Mouse (Mus musculus) heart, adult 2 months (tissue): ENCODE measurements around the gene Gxylt2. TPM values are rescaled to one million over a fixed set of nuclear protein-coding genes. Genes with fewer than 3 reads are reported as not detected.
A peak's percentile ranks its signal among the peaks of the same experiment; 100 is the strongest.

ENCODE experiments used
- DNase-seq, 2 experiments: peaks; one replicate each; pipeline ENCODE4 v3.0.0; 2021
- H3K27ac ChIP-seq: fragments of 200-600 bp; 2 replicates; pipeline ENCODE4 v1.8.1; 2022
- H3K27me3 ChIP-seq: fragments of 200-500 bp; 2 replicates; pipeline ENCODE4 v1.6.1; 2012; ENCODE audit warnings: mild to moderate bottlenecking, low read length, inconsistent platforms, mixed read lengths; ENCODE audit not compliant: control insufficient read depth, insufficient read depth
- H3K36me3 ChIP-seq: fragments of 200-500 bp; 2 replicates; pipeline ENCODE4 v1.6.1; 2012; ENCODE audit warnings: low read length, inconsistent platforms; ENCODE audit not compliant: control insufficient read depth, insufficient read depth
- H3K4me1 ChIP-seq: fragments of 200-500 bp; 2 replicates; pipeline ENCODE4 v1.6.1; 2011; ENCODE audit warnings: low read length; ENCODE audit not compliant: control insufficient read depth, insufficient read depth
- H3K4me3 ChIP-seq: fragments of 200-600 bp; 2 replicates; pipeline ENCODE4 v1.8.1; 2022
- H3K79me2 ChIP-seq: fragments of 200-500 bp; replicated peaks from 2 replicates; pipeline ENCODE4 v1.6.1; 2012; ENCODE audit warnings: mild to moderate bottlenecking, inconsistent platforms, low read length, moderate library complexity, mixed read lengths; ENCODE audit not compliant: control insufficient read depth, insufficient read depth
- H3K9ac ChIP-seq: fragments of 200-500 bp; 2 replicates; pipeline ENCODE4 v1.6.1; 2012; ENCODE audit warnings: low read depth, mild to moderate bottlenecking, control low read depth, inconsistent platforms, low read length, mixed read lengths
- CTCF ChIP-seq: fragments of 200-600 bp; IDR thresholded peaks from 2 replicates; pipeline ENCODE4 v1.8.1; 2022; ENCODE audit warnings: antibody characterized with exemption, mild to moderate bottlenecking, moderate library complexity
- EP300 ChIP-seq: fragments of 200-500 bp; IDR thresholded peaks from 2 replicates; pipeline ENCODE4 v1.6.1; 2011; ENCODE audit warnings: low read depth, low read length, control low read depth; ENCODE audit not compliant: insufficient read depth
- POLR2A ChIP-seq: fragments of 200-500 bp; IDR thresholded peaks from 2 replicates; pipeline ENCODE4 v1.6.1; 2011; ENCODE audit warnings: mild to moderate bottlenecking, low read depth, low read length, control low read depth; ENCODE audit not compliant: insufficient read depth
- WGBS: fragments of 180-500 bp; shearing (Covaris S2); methylation state at CpG from one replicate; pipeline ENCODE4 v1.1.7; 2018; 5-methylcytosine and 5-hydroxymethylcytosine counted together
- intact Hi-C: fragments of 180-260 bp; cut with DNase I; formaldehyde crosslinking; loops from one replicate; pipeline ENCODE4 v1.15.1; 2025
- long read RNA-seq: library from polyadenylated mRNA; stranded (forward); transcript quantifications from one replicate; pipeline ENCODE4 v2.0.0, GENCODE M21; 2021
- polyA plus RNA-seq: library from polyadenylated mRNA; depleted of rRNA; stranded (reverse); fragments of >200 nt; gene quantifications from 2 replicates; pipeline ENCODE4 v1.2.3, GENCODE M21; 2012; rRNA removed
- total RNA-seq, 2 experiments: library from RNA; stranded (reverse); gene quantifications; 2 replicates each; pipeline ENCODE4 v1.2.3; 2021

The Gxylt2 gene
- total RNA-seq (1 to 10 TPM; 2.2 to 3.1 TPM), polyA plus RNA-seq (2.0 and 2.9 TPM in 2 replicates)
- long read RNA-seq, full-length matches to known transcripts = 3 of 3 reads
- long read RNA-seq, partial matches to known transcripts = 0 of 3 reads
- long read RNA-seq, other reads (novel, unspliced or antisense) = 0 of 3 reads

DNA sequence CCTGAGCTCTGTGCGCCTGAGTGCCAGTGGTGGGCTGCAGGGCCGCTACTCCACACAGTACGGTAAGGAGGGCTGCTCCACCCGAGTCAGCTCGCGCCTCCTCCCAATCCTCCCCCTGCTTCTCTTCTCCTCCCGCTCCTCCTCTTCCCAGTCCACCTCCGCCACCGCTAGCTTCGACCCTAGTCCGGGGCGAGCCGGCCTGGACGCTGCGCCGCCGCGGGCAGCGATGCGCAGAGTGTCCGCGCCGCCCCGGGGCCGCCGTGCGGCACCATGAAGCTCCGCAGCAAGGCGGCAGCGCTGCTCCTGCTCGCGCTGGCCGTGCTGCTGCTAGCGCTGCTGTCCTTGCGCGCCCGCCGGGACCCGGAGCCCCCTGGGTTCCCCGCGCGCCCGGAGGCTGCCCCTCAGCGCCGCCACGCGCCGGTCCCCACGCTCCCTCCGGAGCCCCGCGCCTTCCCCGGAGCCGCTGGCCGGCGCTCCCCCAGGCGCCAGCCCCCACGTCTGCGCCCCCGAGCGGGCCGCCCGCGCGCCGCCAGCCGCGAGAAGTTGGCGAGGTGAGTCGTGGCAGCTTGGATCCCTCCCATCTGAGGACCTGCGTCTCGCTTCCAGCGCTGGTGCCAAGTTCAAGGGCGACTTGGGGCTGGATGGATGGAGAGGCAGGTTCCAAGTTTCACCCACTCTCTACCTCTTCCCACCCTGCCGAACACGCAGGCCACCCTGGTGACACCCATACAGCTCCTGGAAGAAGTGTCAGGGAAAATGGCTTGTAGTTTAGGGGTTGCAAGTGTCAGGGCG is at the start of gene Gxylt2:
Gene Gxylt2 (plus strand): TSS at position 161 of the 792 bp plus-strand sequence.
- Histone ChIP-seq H3K36me3 (no peaks in the 10 kb centered on the region), H3K4me1 (peaks cover 1% of the 10 kb centered on the region; the same call in 1 of the 2 replicates), H3K27ac (peak within 1 kb of the TSS; percentile 53; the same call in 1 of the 2 replicates), H3K9ac (peak within 1 kb of the TSS; percentile 57), H3K27me3 (peaks cover 10% of the 10 kb centered on the region), H3K4me3 (peak within 1 kb of the TSS; percentile 40), H3K79me2 (no peaks in the 10 kb centered on the region)
- peak; percentile 53; the same call in 1 of the 2 replicates for TF ChIP-seq POLR2A
- TF ChIP-seq EP300 = no peak
- TF ChIP-seq CTCF = peak; percentile 35
- under 1% methylated on average over 66 of the region's 77 CpGs for WGBS
- DNase-seq = peak; percentile 60 to 68
- intact Hi-C loops = no loop called here

DNA sequence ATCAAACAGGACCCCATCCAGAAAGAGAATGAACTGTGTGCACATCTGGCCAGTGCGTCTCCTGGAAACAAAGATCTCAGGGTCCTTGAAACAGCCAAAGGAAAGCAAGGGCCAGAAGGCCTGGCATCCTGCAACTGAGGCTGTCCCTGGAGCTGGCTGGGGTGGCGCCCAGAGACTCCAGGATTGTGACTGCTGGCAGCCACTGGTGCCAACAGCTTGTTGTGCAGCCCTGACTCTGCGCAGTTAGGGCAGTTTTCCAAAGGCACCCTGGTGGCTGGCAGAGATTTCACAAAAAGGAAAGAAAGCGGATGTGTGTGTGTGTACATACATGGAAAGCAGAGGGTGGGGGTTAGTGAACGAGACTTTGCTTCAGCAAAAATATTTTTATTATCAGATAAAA is 44.1 kb upstream of the Gxylt2 start:
- WGBS = 39% methylated on average over 5 of the region's 5 CpGs

DNA sequence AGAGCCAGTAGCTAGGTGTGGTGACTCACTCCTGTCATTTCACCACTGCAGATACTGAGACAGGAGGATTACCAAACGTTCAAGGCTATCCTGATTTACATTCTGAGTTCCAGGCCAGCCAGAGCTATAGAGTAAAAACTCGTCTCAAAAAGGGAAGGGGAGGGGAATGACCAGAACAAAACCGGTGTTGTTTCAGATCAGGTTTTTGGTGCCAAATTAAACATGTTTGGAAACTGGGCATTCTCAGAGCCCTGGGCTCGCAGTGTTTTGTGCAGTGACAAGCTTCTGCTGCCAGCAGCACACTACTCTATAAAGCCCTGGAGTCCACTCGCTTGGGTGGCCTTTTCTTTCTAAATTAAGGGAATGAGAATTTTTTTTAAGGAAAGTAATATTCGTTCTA is 42.3 kb upstream of the Gxylt2 start:
- no peak overlapping the region for H3K27ac ChIP-seq
- 63% methylated on average over 6 of the region's 6 CpGs for WGBS
- no peak for DNase-seq

More for the DNA sequence above, 44.1 kb upstream of the Gxylt2 start:
- Histone ChIP-seq H3K36me3 (no peaks in the 10 kb centered on the region), H3K27me3 (no peaks in the 10 kb centered on the region), H3K4me1 (peaks cover 1% of the 10 kb centered on the region; the same call in 1 of the 2 replicates), H3K4me3 (no peak overlapping the region), H3K79me2 (no peaks in the 10 kb centered on the region), H3K27ac (no peak overlapping the region), H3K9ac (no peak overlapping the region)
- DNase-seq = peak; percentile 53 to 80
- intact Hi-C loops = no loop called here
- peak; percentile 55 for TF ChIP-seq CTCF
- TF ChIP-seq EP300 = no peak

DNA sequence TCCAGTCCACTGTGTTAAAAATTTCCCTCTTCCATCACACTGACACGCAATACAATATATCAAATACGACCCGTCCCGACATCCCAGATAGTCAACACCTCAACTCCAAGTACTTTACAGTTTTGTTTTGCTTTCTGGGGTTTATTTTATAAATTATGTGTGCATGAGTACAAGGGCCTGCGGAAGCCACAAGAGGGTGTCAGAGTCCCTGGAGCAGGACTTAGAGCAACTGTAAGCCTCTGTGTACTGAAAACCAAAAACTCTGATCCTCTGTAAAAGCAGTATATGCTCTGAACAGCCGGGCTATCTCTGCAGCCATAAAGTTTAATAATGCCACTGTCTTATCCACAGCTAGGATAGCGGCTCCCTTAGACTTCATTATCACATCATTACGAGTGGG is 36.9 kb upstream of the Gxylt2 start:
- Histone ChIP-seq H3K27me3 (no peaks in the 10 kb centered on the region), H3K27ac (no peak overlapping the region), H3K4me1 (peaks cover 3% of the 10 kb centered on the region), H3K4me3 (no peak overlapping the region), H3K79me2 (no peaks in the 10 kb centered on the region), H3K36me3 (no peaks in the 10 kb centered on the region), H3K9ac (no peak overlapping the region)
- DNase-seq = no peak
- 93% methylated on average over 8 of the region's 8 CpGs for WGBS
- no peak for TF ChIP-seq EP300
- TF ChIP-seq CTCF = 0 out of 2 replicates have a peak, but pooled peaks have one; percentile 1
- intact Hi-C loops = no loop called here

More for the DNA sequence above, 42.3 kb upstream of the Gxylt2 start:
- no peak overlapping the region for H3K9ac ChIP-seq
- H3K79me2 ChIP-seq = no peaks in the 10 kb centered on the region
- no peak overlapping the region for H3K4me3 ChIP-seq
- intact Hi-C loops = no loop called here
- H3K27me3 ChIP-seq = no peaks in the 10 kb centered on the region
- no peaks in the 10 kb centered on the region for H3K36me3 ChIP-seq
- H3K4me1 ChIP-seq = peaks cover 1% of the 10 kb centered on the region; the same call in 1 of the 2 replicates
- TF ChIP-seq CTCF (no peak), POLR2A (no peak), EP300 (no peak)

DNA sequence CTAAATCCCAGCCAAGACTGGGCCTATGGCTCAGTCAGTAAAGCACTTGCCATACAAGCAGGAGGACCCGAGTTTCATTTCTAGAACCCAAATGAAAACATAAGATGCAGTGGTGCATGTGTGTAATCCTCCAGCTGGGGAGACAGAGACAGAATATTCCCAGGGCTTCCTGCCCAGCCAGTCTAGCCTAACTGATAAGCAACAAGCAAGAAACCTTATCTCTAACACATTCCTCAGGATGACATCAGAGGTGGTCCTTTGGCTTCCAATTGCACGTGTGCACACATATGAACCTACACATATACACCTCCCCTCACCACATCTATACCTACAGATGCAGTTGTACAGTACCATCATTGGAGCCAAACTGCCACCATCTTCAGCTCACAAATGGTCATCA is 35.7 kb upstream of the Gxylt2 start:
- TF ChIP-seq CTCF (no peak), POLR2A (no peak), EP300 (no peak)
- DNase-seq = no peak
- H3K36me3 ChIP-seq = no peaks in the 10 kb centered on the region
- no peaks in the 10 kb centered on the region for H3K27me3 ChIP-seq
- H3K9ac ChIP-seq = no peak overlapping the region
- 20% methylated on average over 2 of the region's 2 CpGs for WGBS
- H3K79me2 ChIP-seq = no peaks in the 10 kb centered on the region
- intact Hi-C loops = no loop called here
- no peak overlapping the region for H3K27ac ChIP-seq
- H3K4me1 ChIP-seq = peaks cover 3% of the 10 kb centered on the region
- H3K4me3 ChIP-seq = no peak overlapping the region

DNA sequence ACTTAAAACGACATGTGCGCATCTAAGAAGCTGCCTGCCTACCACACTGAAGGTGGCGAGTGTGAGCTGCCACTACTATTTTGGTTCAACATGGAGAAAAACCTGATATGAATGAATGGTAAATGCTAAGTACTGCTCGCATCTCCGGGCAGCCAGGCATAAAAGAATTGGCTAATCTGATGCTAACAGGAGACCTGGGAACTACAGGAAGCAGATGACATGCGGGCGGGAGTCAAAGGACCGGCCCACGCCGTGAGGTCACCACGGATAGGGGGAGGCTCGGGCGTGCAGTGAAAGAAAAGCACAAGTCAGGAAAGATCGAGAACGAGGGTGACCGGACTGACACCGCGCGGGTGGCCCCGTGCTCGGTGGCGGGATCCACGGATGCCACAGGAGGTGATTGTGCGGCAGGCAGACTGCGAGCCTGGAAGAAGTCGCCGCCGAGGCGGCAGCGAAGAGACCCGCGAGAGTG is 34.1 kb upstream of the Gxylt2 start:
- Histone ChIP-seq H3K27me3 (no peaks in the 10 kb centered on the region), H3K9ac (peak overlapping the region; percentile 58), H3K36me3 (no peaks in the 10 kb centered on the region), H3K27ac (peak overlapping the region; percentile 50), H3K4me1 (peaks cover 3% of the 10 kb centered on the region), H3K79me2 (no peaks in the 10 kb centered on the region), H3K4me3 (peak overlapping the region; percentile 86)
- intact Hi-C loops = loop anchor here (10.0 kb wide), 1 partner anchor 594 kb away; no protein-coding TSS in a partner anchor
- TF ChIP-seq EP300 (no peak), CTCF (peak; percentile 31; the same call in 1 of the 2 replicates)
- under 1% methylated on average over 32 of the region's 32 CpGs for WGBS
- DNase-seq = peak; percentile 56 to 64
